Mouse (Mus musculus) ovary, adult 2 months (tissue): ENCODE measurements around the gene Psmd5. TPM values are rescaled to one million over a fixed set of nuclear protein-coding genes. Genes with fewer than 3 reads are reported as not detected.

Experiments used
- polyA plus RNA-seq: library from polyadenylated mRNA; depleted of rRNA; stranded (reverse); fragments of >200 nt; gene quantifications from 2 replicates; pipeline ENCODE4 v1.2.3, GENCODE M21; 2012; rRNA removed

Gene Psmd5
- 11.9 and 12.6 TPM in 2 replicates for polyA plus RNA-seq

GRCm38 (mm10) chr2:34874816-34875345 is at the start of gene Psmd5:
Gene Psmd5 (minus strand): TSS chr2:34874968.

GRCm38 (mm10) chr2:34913218-34914068 is 38.7 kb upstream of the Psmd5 start, which contains the start of gene Phf19:
Gene Phf19 (minus strand): TSS chr2:34914026.

GRCm38 (mm10) chr2:34874271-34874670 is 497 bp downstream of the Psmd5 start, which contains the start of gene Cutal:
Gene Cutal (plus strand): TSS chr2:34874396.

GRCm38 (mm10) chr2:34832766-34833457 is 41.9 kb downstream of the Psmd5 start, which contains the start of gene Gm34653:
Gene Gm34653 (plus strand): TSS chr2:34833007.

GRCm38 (mm10) chr2:34825827-34826459 is 48.8 kb downstream of the Psmd5 start, which contains the start of gene Fbxw2:
Gene Fbxw2 (minus strand): TSS chr2:34826311.

Other genes with a start within 250 kb of the Psmd5 start
- gene Gapvd1, start 119.7 kb downstream of the Psmd5 start, polyA plus RNA-seq: 10.5 and 13.2 TPM in 2 replicates
- gene Hspa5, start 103.0 kb downstream of the Psmd5 start, polyA plus RNA-seq: 1,121 and 2,603 TPM in 2 replicates
- 31.0 and 43.2 TPM in 2 replicates for gene Rabepk, start 75.1 kb downstream of the Psmd5 start, polyA plus RNA-seq
- 35.3 and 39.2 TPM in 2 replicates for gene Fbxw2, start 48.7 kb downstream of the Psmd5 start, polyA plus RNA-seq
- gene Gm34653, start 42.0 kb downstream of the Psmd5 start, polyA plus RNA-seq: not detected in 2 replicates
- gene Cutal, start 572 bp downstream of the Psmd5 start, polyA plus RNA-seq: 5.2 and 7.0 TPM in 2 replicates
- gene Phf19, start 39.1 kb upstream of the Psmd5 start, polyA plus RNA-seq: 1.9 and 3.1 TPM in 2 replicates
- gene Traf1, start 86.8 kb upstream of the Psmd5 start, polyA plus RNA-seq: 8.2 and 8.7 TPM in 2 replicates
- 0.40 and 0.50 TPM in 2 replicates for gene Hc, start 186.5 kb upstream of the Psmd5 start, polyA plus RNA-seq
- 0.21 TPM in 1 of 2 replicates, not detected in the other for gene AI182371, start 226.6 kb upstream of the Psmd5 start, polyA plus RNA-seq
- gene Cntrl, start 234.5 kb upstream of the Psmd5 start, polyA plus RNA-seq: 7.5 and 9.7 TPM in 2 replicates